Comparison of ENCODE assay signal across 8 mouse cellular contexts in the genomic region with DNA sequence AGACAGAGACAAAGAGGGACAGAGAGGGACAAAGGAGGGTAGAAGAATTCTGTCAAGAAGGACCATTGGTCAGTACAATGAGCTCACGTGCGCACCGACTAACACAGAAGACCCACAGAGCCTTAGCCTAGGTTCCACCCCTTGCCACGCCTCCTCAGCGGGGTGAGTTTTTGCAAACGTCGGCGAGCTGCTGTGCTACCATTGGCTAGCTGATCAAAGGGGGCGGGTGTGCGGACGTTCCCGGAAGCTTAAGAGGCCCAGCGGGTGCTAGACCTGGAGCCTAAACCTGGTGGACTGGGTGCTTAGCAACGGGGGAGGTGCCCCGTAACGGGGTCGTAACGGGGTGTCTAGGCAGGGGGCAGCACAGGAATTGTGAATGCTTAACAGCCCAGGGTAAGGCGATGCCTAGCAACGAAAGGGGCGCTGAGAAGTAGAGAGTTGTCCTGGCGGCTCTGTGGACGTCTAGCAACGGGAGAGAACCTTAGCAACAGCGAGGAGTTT. TPM values are rescaled to one million over a fixed set of nuclear protein-coding genes. Genes with fewer than 3 reads are reported as not detected.
DNase-seq lines count a peak whose midpoint lies in the region; ATAC-seq lines count a peak whose summit lies in the region.

A gene (plus strand): TSS at position 243 of the 501 bp plus-strand sequence.

- H3K9me3 ChIP-seq in lung, embryonic 16.5 days (ENCODE audit: control insufficient read depth, low read length) = no peaks in the 10 kb centered on the region

- peak; percentile 94 for ATAC-seq in hematopoietic stem cell, adult 5-6 weeks (replicated peaks in 1 of 2; ENCODE audit: insufficient read depth in 1 of 2, low FRiP score in 2 of 2, low TSS enrichment in 1 of 2, low read depth in 1 of 2, poor library complexity in 2 of 2, severe bottlenecking in 2 of 2)
- ATAC-seq in lung, embryonic 16.5 days (ENCODE audit: low read depth) = peak; percentile 91

- H3K27ac ChIP-seq in lung, embryonic 16.5 days (ENCODE audit: low read length) = peak within 1 kb of the TSS; percentile 60

- H3K4me1 ChIP-seq in lung, embryonic 16.5 days (replicated peaks; ENCODE audit: control insufficient read depth, insufficient read depth, low read length) = peaks cover 12% of the 10 kb centered on the region

- WGBS in lung, embryonic 16.5 days = under 1% methylated on average over 25 of the region's 25 CpGs

- H3K36me3 ChIP-seq in lung, embryonic 16.5 days (ENCODE audit: control insufficient read depth, insufficient read depth, low read length) = peaks cover 4% of the 10 kb centered on the region; the same call in 1 of the 2 replicates

- H3K9ac ChIP-seq in lung, embryonic 16.5 days (ENCODE audit: low read length) = peak within 1 kb of the TSS; percentile 70

- no peaks in the 10 kb centered on the region for H3K27me3 ChIP-seq in lung, embryonic 16.5 days (ENCODE audit: control insufficient read depth, insufficient read depth, low read depth, low read length)

- H3K4me3 ChIP-seq in lung, embryonic 16.5 days (ENCODE audit: low read length) = peak within 1 kb of the TSS; percentile 64

- H3K4me2 ChIP-seq in lung, embryonic 16.5 days (ENCODE audit: low read depth, low read length) = peak within 1 kb of the TSS; percentile 80

- DNase-seq in MEL-GATA-1-ER (ENCODE audit: extremely low read depth, low read depth) = peak; percentile 88
- peak; percentile 88 for DNase-seq in cerebellum, adult 8-10 months
- DNase-seq in forelimb bud, embryonic 11.5 days (ENCODE audit: low read depth, low spot score) = peak; percentile 95
- peak; percentile 89 for DNase-seq in layer of hippocampus, adult 9-10 months (ENCODE audit: low spot score)
- peak; percentile 78 for DNase-seq in ovary, postnatal 10 days (ENCODE audit: low spot score)
- peak; percentile 91 to 94 for DNase-seq in thymus, postnatal 10 days (ENCODE audit: low spot score in 2 of 2)

RNA-seq across cellular contexts. Expression of the gene that starts here (rescaled TPM):
- total RNA-seq in hematopoietic stem cell, adult 5-6 weeks (2017) = 9.4 and 13.8 TPM in 2 replicates
- 23.4 and 23.5 TPM in 2 replicates for polyA plus RNA-seq in lung, embryonic 16.5 days (2015; fragmentation: Nextera tagmentation; extraction: Ambion mirVana)

Comparison
In these comparisons a context has a peak if more than half of its experiments do, and no peak if none do; other contexts are left out.
1. Peak in every context shown above with its lines: DNase-seq, ATAC-seq, H3K4me3 ChIP-seq and H3K27ac ChIP-seq.